Mouse (Mus musculus) lung, postnatal 0 days (tissue): Measurements from ENCODE around the gene Hist1h3d. TPM values are rescaled to one million over a fixed set of nuclear protein-coding genes. Genes with fewer than 3 reads are reported as not detected.
"Not testable (repeated sequence)": the region's sequence is repeated elsewhere in the genome, so short reads cannot be mapped to it uniquely, and the experiment has no call there.

Experiments used
- ATAC-seq: fragments of 200-750 bp; cut with Nextera tagmentation; 2 replicates; pipeline ENCODE4 v1.8.0; 2017; ENCODE audit warnings: moderate library complexity
- DNase-seq: peaks from one replicate; pipeline ENCODE4 v3.0.0-alpha.2; 2016; ENCODE audit warnings: low spot score
- H3K27ac ChIP-seq: fragments of 300-500 bp; sonication (generic); 2 replicates; pipeline ENCODE4 v1.5.1; 2014; ENCODE audit warnings: antibody characterized with exemption, mild to moderate bottlenecking, low read length, mixed read lengths
- H3K27me3 ChIP-seq: fragments of 300-500 bp; sonication (generic); replicated peaks from 2 replicates; pipeline ENCODE4 v1.6.1; 2014; ENCODE audit warnings: low read length, mixed read lengths; ENCODE audit not compliant: insufficient read depth
- H3K36me3 ChIP-seq: fragments of 300-500 bp; sonication (generic); 2 replicates; pipeline ENCODE4 v1.6.1; 2014; ENCODE audit warnings: low read length, mixed read lengths; ENCODE audit not compliant: insufficient read depth
- H3K4me1 ChIP-seq: fragments of 300-500 bp; sonication (generic); 2 replicates; pipeline ENCODE4 v1.6.1; 2014; ENCODE audit warnings: antibody characterized with exemption, low read depth, low read length, mixed read lengths; ENCODE audit not compliant: insufficient read depth
- H3K4me2 ChIP-seq: fragments of 300-500 bp; sonication (generic); replicated peaks from 2 replicates; pipeline ENCODE4 v1.6.1; 2014; ENCODE audit warnings: low read depth, mild to moderate bottlenecking, low read length, moderate library complexity, mixed read lengths
- H3K4me3 ChIP-seq: fragments of 300-500 bp; sonication (generic); 2 replicates; pipeline ENCODE4 v1.5.1; 2014; ENCODE audit warnings: low read depth, low read length
- H3K9ac ChIP-seq: fragments of 300-500 bp; sonication (generic); replicated peaks from 2 replicates; pipeline ENCODE4 v1.6.1; 2014; ENCODE audit warnings: low read depth, mild to moderate bottlenecking
- H3K9me3 ChIP-seq: fragments of 300-500 bp; sonication (generic); 2 replicates; pipeline ENCODE4 v1.6.1; 2016; ENCODE audit warnings: low read length, mixed read lengths
- CTCF ChIP-seq: IDR thresholded peaks from 2 replicates; pipeline ENCODE4 v1.5.1; 2016; ENCODE audit warnings: antibody characterized with exemption, mild to moderate bottlenecking
- EP300 ChIP-seq: IDR thresholded peaks from 2 replicates; pipeline ENCODE4 v1.6.1; 2016; ENCODE audit warnings: antibody characterized with exemption, mild to moderate bottlenecking, control low read depth
- WGBS: fragments of 180-500 bp; shearing (Covaris S2); extraction: QIAGEN DNeasy Blood & Tissue Kit; methylation state at CpG from one replicate; pipeline ENCODE4 v1.1.7; 2014; 5-methylcytosine and 5-hydroxymethylcytosine counted together
- polyA plus RNA-seq: library from polyadenylated mRNA; unstranded; fragments of >200 nt; fragmentation: Nextera tagmentation; extraction: Ambion mirVana; gene quantifications from 2 replicates; pipeline ENCODE4 v1.2.1, GENCODE M21; 2015

The Hist1h3d gene
- polyA plus RNA-seq, 1 experiment from 2014 or later, result 1.3 TPM

DNA sequence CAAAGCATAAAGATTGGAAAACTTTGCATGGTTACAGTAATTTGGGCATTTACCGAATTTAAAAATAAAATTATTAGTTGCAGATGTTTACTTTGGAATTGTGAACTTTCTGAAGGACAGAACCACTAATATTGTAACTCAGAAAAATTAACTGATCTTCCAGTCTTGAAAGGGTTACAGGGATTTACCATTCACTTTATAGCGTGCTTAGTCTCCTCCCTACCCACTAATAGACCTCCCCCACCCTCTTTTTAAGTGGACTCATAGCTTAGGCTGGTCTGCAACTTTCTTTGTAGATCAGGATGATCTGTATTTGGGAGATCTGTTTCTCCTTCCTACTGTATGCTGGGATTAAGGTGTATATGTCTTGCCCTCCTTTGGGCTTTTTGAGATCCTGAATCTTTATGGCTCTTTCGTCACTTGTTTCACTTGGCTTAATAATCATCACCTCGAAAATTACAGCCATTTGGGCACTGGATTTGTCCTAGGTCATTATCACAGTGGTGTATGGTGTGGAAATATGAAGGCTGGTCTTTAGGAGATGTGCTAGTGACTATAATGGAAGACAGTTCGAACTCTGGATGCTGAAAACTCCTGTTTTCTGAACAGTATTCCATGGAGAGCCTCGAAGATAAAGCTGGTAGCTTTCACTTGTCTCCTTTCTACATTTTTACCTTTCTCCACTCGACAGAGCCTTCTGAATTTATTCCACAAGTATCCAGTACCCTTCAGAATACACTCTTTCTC, 39.3 kb upstream of the Hist1h3d start:
- H3K27ac ChIP-seq, result no peak overlapping the region
- no peak overlapping the region; the same call in 1 of the 2 replicates for H3K4me2 ChIP-seq
- H3K9me3 ChIP-seq, result no peaks in the 10 kb centered on the region
- DNase-seq (no peak), ATAC-seq (no peak)
- peaks cover 21% of the 10 kb centered on the region; the same call in 1 of the 2 replicates for H3K4me1 ChIP-seq
- 8% methylated on average over 7 of the region's 7 CpGs for WGBS
- H3K36me3 ChIP-seq, result no peaks in the 10 kb centered on the region
- H3K27me3 ChIP-seq, result no peaks in the 10 kb centered on the region
- H3K4me3 ChIP-seq, result no peak overlapping the region
- H3K9ac ChIP-seq, result no peak overlapping the region; the same call in 1 of the 2 replicates
- TF ChIP-seq CTCF (no peak), EP300 (no peak)

DNA sequence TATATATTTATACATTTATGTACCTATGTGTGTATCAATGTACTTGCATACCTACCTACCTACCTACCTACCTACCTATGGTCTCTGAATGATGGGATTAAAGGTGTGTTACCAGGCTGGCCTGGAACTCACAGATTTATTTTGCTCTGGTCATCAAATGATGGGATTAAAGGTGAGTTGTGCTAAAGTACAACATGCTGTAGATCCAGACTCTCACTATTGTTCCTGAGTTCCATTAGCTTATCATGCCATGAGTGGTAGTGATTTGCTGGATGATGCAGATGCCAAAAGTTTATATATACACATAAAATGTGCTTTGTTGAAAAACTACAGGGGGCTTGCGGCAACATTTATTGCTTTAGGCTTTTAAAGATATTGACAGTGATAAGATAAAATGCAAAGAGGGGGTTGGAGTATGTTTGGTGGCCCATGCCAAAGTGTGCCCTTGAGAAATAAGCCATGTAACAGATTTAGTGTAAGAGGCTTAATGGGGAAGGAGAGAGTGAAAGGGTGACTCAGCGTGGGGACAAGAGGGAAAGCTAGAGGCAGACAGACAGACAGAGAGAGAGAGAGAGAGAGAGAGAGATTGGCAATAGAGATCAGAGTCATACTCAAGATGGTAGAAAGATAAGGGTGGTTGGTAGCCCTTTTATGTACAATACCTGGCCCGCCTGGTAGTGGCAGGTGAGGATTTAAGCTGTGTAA, 38.4 kb upstream of the Hist1h3d start:
- peaks cover 18% of the 10 kb centered on the region; the same call in 1 of the 2 replicates for H3K4me1 ChIP-seq
- H3K4me3 ChIP-seq, result no peak overlapping the region
- H3K9me3 ChIP-seq, result no peaks in the 10 kb centered on the region
- WGBS, result 53% methylated on average over 3 of the region's 3 CpGs
- H3K4me2 ChIP-seq, result no peak overlapping the region
- DNase-seq (no peak), ATAC-seq (no peak)
- H3K36me3 ChIP-seq, result no peaks in the 10 kb centered on the region
- no peak overlapping the region for H3K9ac ChIP-seq
- no peak overlapping the region for H3K27ac ChIP-seq
- TF ChIP-seq CTCF (no peak), EP300 (no peak)
- no peaks in the 10 kb centered on the region for H3K27me3 ChIP-seq

DNA sequence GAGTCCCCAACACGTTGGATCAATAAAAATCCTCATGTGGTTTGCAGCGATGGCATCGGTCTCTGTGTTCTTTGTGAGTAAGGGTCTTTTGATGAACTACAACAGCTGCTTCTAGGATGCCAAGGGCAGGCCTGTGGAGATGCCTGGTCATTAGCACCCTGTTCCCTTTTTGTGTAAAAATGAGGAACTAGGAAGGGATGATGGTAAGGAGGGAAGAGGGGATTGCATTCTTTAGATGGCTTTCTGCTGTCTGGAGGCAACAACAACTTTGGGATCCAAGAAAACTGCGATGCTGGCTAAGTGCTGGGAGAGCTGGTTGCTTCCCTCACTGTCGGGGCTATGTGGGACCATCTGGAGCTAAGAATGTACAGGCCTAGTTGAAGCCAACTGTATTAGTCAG, 37.3 kb upstream of the Hist1h3d start:
- TF ChIP-seq CTCF, result no peak
- no peak for TF ChIP-seq EP300
- H3K9me3 ChIP-seq, result no peaks in the 10 kb centered on the region
- no peak for DNase-seq
- 72% methylated on average over 5 of the region's 5 CpGs for WGBS
- no peak overlapping the region for H3K27ac ChIP-seq
- no peak for ATAC-seq
- H3K4me1 ChIP-seq, result peaks cover 11% of the 10 kb centered on the region; the same call in 1 of the 2 replicates
- H3K4me3 ChIP-seq, result no peak overlapping the region
- H3K9ac ChIP-seq, result no peak overlapping the region
- no peaks in the 10 kb centered on the region for H3K36me3 ChIP-seq
- no peaks in the 10 kb centered on the region for H3K27me3 ChIP-seq
- no peak overlapping the region for H3K4me2 ChIP-seq

DNA sequence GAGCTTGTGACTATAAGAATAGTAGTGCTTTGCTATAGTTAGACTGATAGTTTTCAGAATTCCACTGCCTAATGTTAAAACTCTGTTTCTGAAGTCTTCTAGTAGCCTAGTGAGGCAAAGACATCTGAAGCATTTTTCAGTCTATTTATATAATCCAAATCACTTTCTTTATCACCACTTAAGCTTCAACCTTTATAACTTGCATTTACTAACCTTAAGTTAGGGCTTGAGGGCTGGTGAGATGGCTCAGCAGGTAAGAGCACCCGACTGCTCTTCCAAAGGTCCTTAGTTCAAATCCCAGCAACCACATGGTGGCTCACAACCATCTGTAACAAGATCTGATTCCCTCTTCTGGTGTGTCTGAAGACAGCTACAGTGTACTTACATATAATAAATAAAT, 35.7 kb upstream of the Hist1h3d start:
- 57% methylated on average over 1 of the region's 1 CpGs for WGBS
- H3K27me3 ChIP-seq, DNase-seq, H3K27ac ChIP-seq, H3K9ac ChIP-seq, ATAC-seq, H3K36me3 ChIP-seq, H3K9me3 ChIP-seq, H3K4me3 ChIP-seq, H3K4me2 ChIP-seq, H3K4me1 ChIP-seq: not testable (repeated sequence)

DNA sequence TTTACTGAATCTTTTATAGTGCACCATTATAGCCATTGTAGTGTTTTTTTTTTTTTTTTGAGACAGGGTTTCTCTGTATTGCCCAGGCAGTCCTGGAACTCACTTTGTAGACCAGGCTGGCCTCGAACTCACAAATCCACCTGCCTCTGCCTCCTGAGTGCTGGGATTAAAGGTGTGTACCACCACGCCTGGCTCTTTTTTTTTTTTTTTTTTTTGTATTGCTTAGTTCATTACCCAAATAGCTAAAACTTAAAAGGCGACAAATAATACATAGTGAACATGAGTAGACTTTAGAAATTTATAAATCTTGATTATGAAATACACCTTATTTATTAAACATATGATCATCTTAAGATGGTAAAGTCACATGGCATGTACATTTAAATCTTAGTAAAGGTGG, 34.1 kb upstream of the Hist1h3d start:
- DNase-seq (no peak), ATAC-seq (no peak)
- Histone ChIP-seq H3K36me3 (no peaks in the 10 kb centered on the region), H3K4me3 (no peak overlapping the region), H3K27ac (no peak overlapping the region), H3K9me3 (no peaks in the 10 kb centered on the region), H3K4me1 (no peaks in the 10 kb centered on the region; the same call in 1 of the 2 replicates), H3K4me2 (no peak overlapping the region), H3K9ac (no peak overlapping the region), H3K27me3 (no peaks in the 10 kb centered on the region)
- 66% methylated on average over 3 of the region's 3 CpGs for WGBS
- TF ChIP-seq EP300, result no peak
- no peak for TF ChIP-seq CTCF

DNA sequence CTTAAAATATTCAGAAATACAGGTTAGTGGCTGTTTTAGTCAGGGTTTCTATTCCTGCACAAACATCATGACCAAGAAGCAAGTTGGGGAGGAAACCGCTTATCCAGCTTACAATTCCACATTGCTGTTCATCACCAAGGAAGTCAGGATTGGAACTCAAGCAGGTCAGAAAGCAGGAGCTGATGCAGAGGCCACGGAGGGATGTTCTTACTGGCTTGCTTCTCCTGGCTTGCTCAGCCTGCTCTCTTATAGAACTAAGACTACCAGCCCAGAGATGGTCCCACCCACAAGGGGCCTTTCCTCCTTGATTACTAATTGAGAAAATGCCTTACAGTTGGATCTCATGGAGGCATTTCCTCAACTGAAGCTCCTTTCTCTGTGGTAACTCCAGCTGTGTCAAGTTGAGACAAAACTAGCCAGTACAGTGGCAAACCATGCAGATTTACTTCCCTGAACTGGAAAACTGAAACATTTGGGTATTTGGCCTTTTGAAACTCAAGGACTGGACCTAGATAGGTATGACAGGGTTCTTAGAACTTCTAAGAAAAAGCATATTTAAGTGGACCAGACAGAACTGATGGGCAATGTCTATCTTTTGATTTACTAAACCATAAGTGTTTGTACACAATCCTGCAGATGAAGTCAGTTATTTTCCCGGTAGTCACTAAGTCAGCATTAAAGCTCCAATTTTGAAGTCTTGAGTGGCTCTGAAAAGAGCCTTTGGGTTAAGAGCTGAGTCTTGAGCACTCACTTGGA, 33.2 kb upstream of the Hist1h3d start:
- not testable (repeated sequence) for DNase-seq, H3K36me3 ChIP-seq, H3K9me3 ChIP-seq, H3K27me3 ChIP-seq, ATAC-seq, H3K4me1 ChIP-seq
- Histone ChIP-seq H3K4me3 (peak overlapping the region; percentile 49; the same call in 1 of the 2 replicates), H3K27ac (0 out of 2 replicates have a peak overlapping the region, but pooled peaks have one; percentile 15), H3K4me2 (peak overlapping the region; percentile 63), H3K9ac (peak overlapping the region; percentile 34; the same call in 1 of the 2 replicates)
- 4% methylated on average over 3 of the region's 3 CpGs for WGBS

DNA sequence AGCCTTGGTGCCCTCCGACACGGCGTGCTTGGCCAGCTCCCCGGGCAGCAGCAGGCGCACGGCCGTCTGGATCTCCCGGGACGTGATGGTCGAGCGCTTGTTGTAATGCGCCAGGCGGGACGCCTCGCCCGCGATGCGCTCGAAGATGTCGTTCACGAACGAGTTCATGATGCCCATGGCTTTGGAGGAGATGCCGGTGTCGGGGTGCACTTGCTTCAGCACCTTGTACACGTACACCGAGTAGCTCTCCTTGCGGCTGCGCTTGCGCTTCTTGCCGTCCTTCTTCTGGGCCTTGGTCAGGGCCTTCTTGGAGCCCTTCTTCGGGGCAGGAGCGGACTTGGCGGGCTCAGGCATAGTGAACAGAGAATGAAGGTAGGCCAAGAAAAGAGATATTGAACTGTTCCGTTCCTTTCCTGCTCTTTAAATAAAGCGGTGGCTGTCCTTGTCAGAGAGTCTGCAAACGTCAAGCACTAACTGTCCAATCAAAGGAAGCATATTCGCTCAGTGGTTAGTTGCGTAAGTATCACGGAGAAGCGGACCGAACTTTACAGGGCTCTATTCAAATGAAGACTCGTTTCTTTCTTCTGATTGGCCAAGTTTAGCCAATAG, 32.5 kb upstream of the Hist1h3d start, which contains the start of gene Hist1h2bh:
Gene Hist1h2bh (minus strand): TSS at position 394 of the 609 bp plus-strand sequence.
- H3K36me3 ChIP-seq, H3K4me1 ChIP-seq, H3K27me3 ChIP-seq, H3K9me3 ChIP-seq: not testable (repeated sequence)
- Histone ChIP-seq H3K4me3 (peak within 1 kb of the TSS; percentile 49), H3K9ac (peak within 1 kb of the TSS; percentile 34), H3K27ac (peak within 1 kb of the TSS; percentile 86), H3K4me2 (peak within 1 kb of the TSS; percentile 63)
- peak; percentile 91 for ATAC-seq
- WGBS, result under 1% methylated on average over 27 of the region's 42 CpGs
- DNase-seq, result peak; percentile 98
